Mouse (Mus musculus) MEL (cell line): ENCODE measurements around the gene Kmt5c. TPM values are rescaled to one million over a fixed set of nuclear protein-coding genes. Genes with fewer than 3 reads are reported as not detected.

Source experiments
- DNase-seq: peaks from one replicate; pipeline ENCODE4 v3.0.0; 2011; ENCODE audit warnings: low read depth, low spot score
- H3K27ac ChIP-seq: 2 replicates; pipeline ENCODE4 v1.5.1; 2012; ENCODE audit warnings: low read depth, mild to moderate bottlenecking, control low read depth, low read length, moderate library complexity; ENCODE audit not compliant: control insufficient read depth
- H3K27me3 ChIP-seq, 2 experiments: fragments of 150-350 bp in 1 of 2; sonication (generic) in 1 of 2; 2 replicates each; pipeline ENCODE4 v1.6.1; 2012; ENCODE audit warnings: low read length in 2 of 2, mild to moderate bottlenecking in 2 of 2, improper control_type of control experiment in 1 of 2, moderate library complexity in 1 of 2; ENCODE audit not compliant: insufficient read depth in 2 of 2, control insufficient read depth in 1 of 2
- H3K36me3 ChIP-seq, 2 experiments: 2 replicates each; pipeline ENCODE4 v1.6.1; 2012 to 2014; ENCODE audit warnings: low read length in 2 of 2, improper control_type of control experiment in 1 of 2, inconsistent platforms in 1 of 2, mild to moderate bottlenecking in 1 of 2; ENCODE audit not compliant: insufficient read depth in 2 of 2, control insufficient read depth in 1 of 2
- H3K4me1 ChIP-seq, 2 experiments: fragments of 150-350 bp in 1 of 2; sonication (generic) in 1 of 2; 2 replicates each; pipeline ENCODE4 v1.6.1; 2012; ENCODE audit warnings: low read length in 2 of 2, improper control_type of control experiment in 1 of 2, mild to moderate bottlenecking in 1 of 2; ENCODE audit not compliant: insufficient read depth in 2 of 2, control insufficient read depth in 1 of 2
- H3K4me3 ChIP-seq, 2 experiments: fragments of 150-350 bp in 1 of 2; sonication (generic) in 1 of 2; 2 replicates each; pipeline ENCODE4 v1.5.1; 2012; ENCODE audit warnings: low read depth in 2 of 2, low read length in 2 of 2, mild to moderate bottlenecking in 2 of 2, moderate library complexity in 2 of 2, control low read depth in 1 of 2, improper control_type of control experiment in 1 of 2; ENCODE audit not compliant: control insufficient read depth in 1 of 2, insufficient read depth in 1 of 2
- H3K79me2 ChIP-seq: 2 replicates; pipeline ENCODE4 v1.6.1; 2012; ENCODE audit warnings: mild to moderate bottlenecking, low read length, moderate library complexity; ENCODE audit not compliant: control insufficient read depth, poor library complexity, insufficient read depth
- H3K9ac ChIP-seq: 2 replicates; pipeline ENCODE4 v1.6.1; 2012; ENCODE audit warnings: low read depth, mild to moderate bottlenecking, control low read depth, low read length, moderate library complexity; ENCODE audit not compliant: control insufficient read depth, poor library complexity, severe bottlenecking
- H3K9me3 ChIP-seq: fragments of 150-350 bp; sonication (generic); replicated peaks from 2 replicates; pipeline ENCODE4 v1.6.1; 2012; ENCODE audit warnings: mild to moderate bottlenecking, low read length, improper control_type of control experiment, moderate library complexity; ENCODE audit not compliant: insufficient read depth
- BHLHE40 ChIP-seq: IDR thresholded peaks from 2 replicates; pipeline ENCODE4 v1.6.1; 2012; ENCODE audit warnings: low read depth, mild to moderate bottlenecking, inconsistent platforms, low read length, improper control_type of control experiment, borderline replicate concordance
- CHD2 ChIP-seq: IDR thresholded peaks from 2 replicates; pipeline ENCODE4 v1.6.1; 2011; ENCODE audit warnings: low read length, improper control_type of control experiment
- CTCF ChIP-seq, 3 experiments: IDR thresholded peaks in 2 of 3; conservative IDR thresholded peaks in 1 of 3; 2 replicates each; pipeline ENCODE4 v1.5.1; 2011 to 2012; ENCODE audit warnings: low read length in 3 of 3, low read depth in 2 of 3, mild to moderate bottlenecking in 2 of 3, improper control_type of control experiment in 1 of 3, inconsistent platforms in 1 of 3, mixed read lengths in 1 of 3, moderate library complexity in 1 of 3; ENCODE audit not compliant: control insufficient read depth in 1 of 3, insufficient read depth in 1 of 3, poor library complexity in 1 of 3, severe bottlenecking in 1 of 3
- ELF1 ChIP-seq: IDR thresholded peaks from 2 replicates; pipeline ENCODE4 v1.6.1; 2014; ENCODE audit warnings: low read depth, mild to moderate bottlenecking, inconsistent platforms, low read length, improper control_type of control experiment, moderate library complexity
- EP300 ChIP-seq, 2 experiments: IDR thresholded peaks; 2 replicates each; pipeline ENCODE4 v1.6.1; 2011; ENCODE audit warnings: improper control_type of control experiment in 2 of 2, low read length in 2 of 2, low read depth in 1 of 2, mild to moderate bottlenecking in 1 of 2
- GATA1 ChIP-seq: IDR thresholded peaks from 2 replicates; pipeline ENCODE4 v1.6.1; 2011; ENCODE audit warnings: low read depth, low read length, improper control_type of control experiment
- HCFC1 ChIP-seq: IDR thresholded peaks from 2 replicates; pipeline ENCODE4 v1.6.1; 2012; ENCODE audit warnings: low read depth, mild to moderate bottlenecking, inconsistent platforms, low read length, improper control_type of control experiment, moderate library complexity
- KAT2A ChIP-seq: conservative IDR thresholded peaks from 2 replicates; pipeline ENCODE4 v1.6.1; 2012; ENCODE audit warnings: low read depth, low read length, improper control_type of control experiment, inconsistent platforms
- MAFK ChIP-seq: IDR thresholded peaks from 2 replicates; pipeline ENCODE4 v1.6.1; 2011; ENCODE audit warnings: low read depth, mild to moderate bottlenecking, low read length, improper control_type of control experiment, borderline replicate concordance
- MAX ChIP-seq: IDR thresholded peaks from 2 replicates; pipeline ENCODE4 v1.6.1; 2011; ENCODE audit warnings: low read length, improper control_type of control experiment
- MAZ ChIP-seq: IDR thresholded peaks from 2 replicates; pipeline ENCODE4 v1.6.1; 2012; ENCODE audit warnings: low read depth, mild to moderate bottlenecking, inconsistent platforms, low read length, improper control_type of control experiment
- MEF2A ChIP-seq: IDR thresholded peaks from 2 replicates; pipeline ENCODE4 v1.6.1; 2014; ENCODE audit warnings: low read depth, mild to moderate bottlenecking, inconsistent platforms, low read length, improper control_type of control experiment; ENCODE audit not compliant: poor library complexity, insufficient replicate concordance, severe bottlenecking; ENCODE audit errors: extremely low read depth
- MYC ChIP-seq: IDR thresholded peaks from 2 replicates; pipeline ENCODE4 v1.6.1; 2011; ENCODE audit warnings: low read depth, mild to moderate bottlenecking, low read length, improper control_type of control experiment, moderate library complexity
- NELFE ChIP-seq: IDR thresholded peaks from 2 replicates; pipeline ENCODE4 v1.6.1; 2011; ENCODE audit warnings: low read depth, low read length, improper control_type of control experiment
- NRF1 ChIP-seq: IDR thresholded peaks from 2 replicates; pipeline ENCODE4 v1.6.1; 2014; ENCODE audit warnings: low read depth, mild to moderate bottlenecking, inconsistent platforms, low read length, improper control_type of control experiment, moderate library complexity; ENCODE audit not compliant: poor library complexity, insufficient read depth, severe bottlenecking
- POLR2A ChIP-seq, 2 experiments: IDR thresholded peaks; 2 replicates each; pipeline ENCODE4 v1.6.1; 2011 to 2012; ENCODE audit warnings: low read length in 2 of 2, mild to moderate bottlenecking in 2 of 2, control low read depth in 1 of 2, improper control_type of control experiment in 1 of 2, low read depth in 1 of 2, moderate library complexity in 1 of 2; ENCODE audit not compliant: control insufficient read depth in 1 of 2, insufficient read depth in 1 of 2, poor library complexity in 1 of 2
- POLR2AphosphoS2 ChIP-seq: IDR thresholded peaks from 2 replicates; pipeline ENCODE4 v1.6.1; 2011; ENCODE audit warnings: low read length, improper control_type of control experiment
- RAD21 ChIP-seq: IDR thresholded peaks from 2 replicates; pipeline ENCODE4 v1.6.1; 2011; ENCODE audit warnings: mild to moderate bottlenecking, low read depth, low read length, improper control_type of control experiment
- RCOR1 ChIP-seq: IDR thresholded peaks from 2 replicates; pipeline ENCODE4 v1.6.1; 2012; ENCODE audit warnings: low read depth, mild to moderate bottlenecking, inconsistent platforms, low read length, improper control_type of control experiment
- SMC3 ChIP-seq: IDR thresholded peaks from 2 replicates; pipeline ENCODE4 v1.6.1; 2011; ENCODE audit warnings: low read depth, low read length, improper control_type of control experiment
- TAL1 ChIP-seq: IDR thresholded peaks from 2 replicates; pipeline ENCODE4 v1.6.1; 2012; ENCODE audit warnings: mild to moderate bottlenecking, inconsistent platforms, low read length, moderate library complexity, mixed read lengths
- TCF12 ChIP-seq: IDR thresholded peaks from 2 replicates; pipeline ENCODE4 v1.6.1; 2014; ENCODE audit warnings: low read depth, mild to moderate bottlenecking, inconsistent platforms, low read length, improper control_type of control experiment, moderate library complexity
- USF1 ChIP-seq: IDR thresholded peaks from 2 replicates; pipeline ENCODE4 v1.6.1; 2014; ENCODE audit warnings: low read depth, mild to moderate bottlenecking, inconsistent platforms, low read length, improper control_type of control experiment, moderate library complexity
- USF2 ChIP-seq, 2 experiments: IDR thresholded peaks; 2 replicates each; pipeline ENCODE4 v1.6.1; 2011 to 2012; ENCODE audit warnings: improper control_type of control experiment in 2 of 2, low read length in 2 of 2, borderline replicate concordance in 1 of 2, inconsistent platforms in 1 of 2, low read depth in 1 of 2, mild to moderate bottlenecking in 1 of 2; ENCODE audit not compliant: insufficient read depth in 1 of 2
- ZC3H11A ChIP-seq: IDR thresholded peaks from 2 replicates; pipeline ENCODE4 v1.6.1; 2012; ENCODE audit warnings: low read depth, mild to moderate bottlenecking, inconsistent platforms, low read length, improper control_type of control experiment
- ZKSCAN1 ChIP-seq: IDR thresholded peaks from 2 replicates; pipeline ENCODE4 v1.6.1; 2012; ENCODE audit warnings: low read depth, mild to moderate bottlenecking, inconsistent platforms, low read length, improper control_type of control experiment, moderate library complexity
- ZMIZ1 ChIP-seq: IDR thresholded peaks from 2 replicates; pipeline ENCODE4 v1.6.1; 2012; ENCODE audit warnings: low read depth, mild to moderate bottlenecking, inconsistent platforms, low read length, improper control_type of control experiment, moderate library complexity
- polyA plus RNA-seq, 2 experiments: library from polyadenylated mRNA; stranded (reverse) in 1 of 2; unstranded in 1 of 2; fragments of >175 nt in 1 of 2; fragments of >200 nt in 1 of 2; gene quantifications; 2 replicates each; pipeline versions ENCODE4 v1.2.1 to v1.2.4; 2012; ENCODE audit warnings: low replicate concordance in 2 of 2, low read depth in 1 of 2; ENCODE audit not compliant: insufficient read length in 2 of 2, insufficient read depth in 1 of 2, missing spikeins in 1 of 2
- total RNA-seq: library from RNA; depleted of rRNA; stranded (reverse); fragments of 300-350 nt; gene quantifications from 2 replicates; pipeline ENCODE4 v1.2.3, GENCODE M21; 2012

Kmt5c gene
- total and polyA plus RNA-seq, 3 experiments, result 21.8 to 60.2 TPM; not detected in 1

- TF ChIP-seq CTCF (IDR thresholded peaks at IDR 0.05 in 2 of 3, conservative IDR thresholded peaks at IDR 0.05 in 1 of 3; ENCODE audit: control insufficient read depth in 1 of 3, insufficient read depth in 1 of 3, low read depth in 2 of 3, low read length in 3 of 3, poor library complexity in 1 of 3, severe bottlenecking in 1 of 3) (no peak), GATA1 (peak; percentile 82), RAD21 (no peak)
Observed at GRCm38 (mm10) chr7:4725169-4725568, 14.7 kb upstream of the Kmt5c start, which contains the start of gene Tmem150b (continued).

GRCm38 (mm10) chr7:4731090-4731489 lies 8.8 kb upstream of the Kmt5c start:
- peak; percentile 56 for DNase-seq
- no peak overlapping the region for H3K9ac ChIP-seq

GRCm38 (mm10) chr7:4732968-4733392 lies 6.9 kb upstream of the Kmt5c start:
- Histone ChIP-seq H3K9me3 (no peaks in the 10 kb centered on the region), H3K36me3 (peaks cover 0 to 12% of the 10 kb centered on the region in 2 experiments; a peak in 2 of 4 replicates), H3K79me2 (no peaks in the 10 kb centered on the region), H3K4me1 (peaks cover 3 to 25% of the 10 kb centered on the region in 2 experiments), H3K9ac (no peak overlapping the region), H3K27me3 (no peaks in the 10 kb centered on the region), H3K27ac (no peak overlapping the region), H3K4me3 (no peak overlapping the region)
- DNase-seq, result peak; percentile 66
- TF ChIP-seq SMC3 (0 out of 2 replicates have a peak, but pooled peaks have one; percentile 10), GATA1 (peak; percentile 92), ZC3H11A (no peak), ELF1 (no peak), BHLHE40 (no peak), MAX (no peak), MAFK (no peak), EP300 (IDR thresholded peaks at IDR 0.05; ENCODE audit: low read depth in 1 of 2, low read length in 2 of 2) (peak; percentile 44 to 68), ZKSCAN1 (no peak), NRF1 (no peak), KAT2A (no peak), POLR2A (IDR thresholded peaks at IDR 0.05; ENCODE audit: control insufficient read depth in 1 of 2, insufficient read depth in 1 of 2, low read depth in 1 of 2, low read length in 2 of 2, poor library complexity in 1 of 2) (no peak), POLR2AphosphoS2 (no peak), MEF2A (0 out of 2 replicates have a peak, but pooled peaks have one; percentile 45), RCOR1 (0 out of 2 replicates have a peak, but pooled peaks have one; percentile 42), ZMIZ1 (no peak), MAZ (no peak), TAL1 (peak; percentile 26; the same call in 1 of the 2 replicates), TCF12 (peak; percentile 58; the same call in 1 of the 2 replicates), NELFE (no peak), HCFC1 (0 out of 2 replicates have a peak, but pooled peaks have one; percentile 28), USF2 (IDR thresholded peaks at IDR 0.05; ENCODE audit: borderline replicate concordance in 1 of 2, insufficient read depth in 1 of 2, low read depth in 1 of 2, low read length in 2 of 2) (no peak), MYC (no peak), CHD2 (no peak), USF1 (no peak)

More at GRCm38 (mm10) chr7:4731090-4731489, 8.8 kb upstream of the Kmt5c start:
- Histone ChIP-seq H3K27me3 (no peaks in the 10 kb centered on the region), H3K36me3 (peaks cover 0 to 12% of the 10 kb centered on the region in 2 experiments; a peak in 2 of 4 replicates), H3K27ac (no peak overlapping the region), H3K79me2 (no peaks in the 10 kb centered on the region)
- TF ChIP-seq RAD21 (no peak), EP300 (IDR thresholded peaks at IDR 0.05; ENCODE audit: low read depth in 1 of 2, low read length in 2 of 2) (peak; percentile 13 to 17; a peak in 1 of 4 replicates), GATA1 (0 out of 2 replicates have a peak, but pooled peaks have one; percentile 21), ELF1 (0 out of 2 replicates have a peak, but pooled peaks have one; percentile 36)
- TF ChIP-seq, all 39 proteins: peak for 3
- Histone ChIP-seq H3K9me3 (no peaks in the 10 kb centered on the region), H3K4me3 (no peak overlapping the region), H3K4me1 (peaks cover 3 to 25% of the 10 kb centered on the region in 2 experiments)
